Mouse (Mus musculus): ENCODE data around the gene Fhdc1. TPM values are rescaled to one million over a fixed set of nuclear protein-coding genes. Genes with fewer than 3 reads are reported as not detected.

Gene Fhdc1
- total and polyA plus RNA-seq, 2 experiments from 2014 or later: 0.71 to 1.5 TPM

GRCm38 (mm10) chr3:84505193-84505592 lies 25.0 kb upstream of the Fhdc1 start:
- Histone ChIP-seq H3K27ac (ENCODE audit: low read depth) (no peak overlapping the region), H3K9ac (replicated peaks; ENCODE audit: low read depth, low read length) (no peak overlapping the region), H3K4me2 (ENCODE audit: low read depth, low read length) (no peak overlapping the region), H3K4me3 (ENCODE audit: low read depth, low read length) (no peak overlapping the region), H3K36me3 (replicated peaks; ENCODE audit: control insufficient read depth, insufficient read depth, low read length) (peaks cover 17% of the 10 kb centered on the region), H3K9me3 (replicated peaks; ENCODE audit: control insufficient read depth, low read length) (no peaks in the 10 kb centered on the region), H3K4me1 (ENCODE audit: control insufficient read depth, insufficient read depth) (no peaks in the 10 kb centered on the region), H3K27me3 (ENCODE audit: control insufficient read depth, insufficient read depth, low read length) (no peaks in the 10 kb centered on the region)
- DNase-seq (ENCODE audit: low spot score): no peak
- ATAC-seq (ENCODE audit: insufficient read depth, low read depth): no peak
- TF ChIP-seq CTCF (IDR thresholded peaks at IDR 0.05; ENCODE audit: low read depth) (no peak), EP300 (IDR thresholded peaks at IDR 0.05; ENCODE audit: low read depth) (no peak)
- 75% methylated on average over 4 of the region's 4 CpGs for WGBS

GRCm38 (mm10) chr3:84504291-84504690 lies 24.1 kb upstream of the Fhdc1 start:
- no peak overlapping the region for H3K4me2 ChIP-seq (ENCODE audit: low read depth, low read length)
- 91% methylated on average over 8 of the region's 8 CpGs for WGBS
- no peaks in the 10 kb centered on the region for H3K9me3 ChIP-seq (replicated peaks; ENCODE audit: control insufficient read depth, low read length)

GRCm38 (mm10) chr3:84502101-84502500 lies 21.9 kb upstream of the Fhdc1 start:
- TF ChIP-seq CTCF (IDR thresholded peaks at IDR 0.05; ENCODE audit: low read depth) (no peak), EP300 (IDR thresholded peaks at IDR 0.05; ENCODE audit: low read depth) (no peak)
- Histone ChIP-seq H3K27me3 (ENCODE audit: control insufficient read depth, insufficient read depth, low read length) (no peaks in the 10 kb centered on the region), H3K36me3 (replicated peaks; ENCODE audit: control insufficient read depth, insufficient read depth, low read length) (peaks cover 27% of the 10 kb centered on the region), H3K4me3 (ENCODE audit: low read depth, low read length) (no peak overlapping the region), H3K9ac (replicated peaks; ENCODE audit: low read depth, low read length) (no peak overlapping the region), H3K4me2 (ENCODE audit: low read depth, low read length) (no peak overlapping the region), H3K9me3 (replicated peaks; ENCODE audit: control insufficient read depth, low read length) (no peaks in the 10 kb centered on the region), H3K27ac (ENCODE audit: low read depth) (no peak overlapping the region), H3K4me1 (ENCODE audit: control insufficient read depth, insufficient read depth) (no peaks in the 10 kb centered on the region)
- 89% methylated on average over 2 of the region's 2 CpGs for WGBS
- DNase-seq (ENCODE audit: low spot score): no peak
- ATAC-seq (ENCODE audit: insufficient read depth, low read depth): no peak

More at GRCm38 (mm10) chr3:84504291-84504690, 24.1 kb upstream of the Fhdc1 start:
- no peaks in the 10 kb centered on the region for H3K4me1 ChIP-seq (ENCODE audit: control insufficient read depth, insufficient read depth)
- H3K27me3 ChIP-seq (ENCODE audit: control insufficient read depth, insufficient read depth, low read length): no peaks in the 10 kb centered on the region
- H3K27ac ChIP-seq (ENCODE audit: low read depth): no peak overlapping the region
- no peak overlapping the region for H3K4me3 ChIP-seq (ENCODE audit: low read depth, low read length)
- no peak overlapping the region for H3K9ac ChIP-seq (replicated peaks; ENCODE audit: low read depth, low read length)
- ATAC-seq (ENCODE audit: insufficient read depth, low read depth) (no peak), DNase-seq (ENCODE audit: low spot score) (no peak)
- peaks cover 20% of the 10 kb centered on the region for H3K36me3 ChIP-seq (replicated peaks; ENCODE audit: control insufficient read depth, insufficient read depth, low read length)
- TF ChIP-seq CTCF (IDR thresholded peaks at IDR 0.05; ENCODE audit: low read depth) (no peak), EP300 (IDR thresholded peaks at IDR 0.05; ENCODE audit: low read depth) (no peak)

GRCm38 (mm10) chr3:84500491-84500890 lies 20.3 kb upstream of the Fhdc1 start:
- TF ChIP-seq EP300 (IDR thresholded peaks at IDR 0.05; ENCODE audit: low read depth) (no peak), CTCF (IDR thresholded peaks at IDR 0.05; ENCODE audit: low read depth) (no peak)
- no peak overlapping the region for H3K27ac ChIP-seq (ENCODE audit: low read depth)
- WGBS: 90% methylated on average over 10 of the region's 10 CpGs

GRCm38 (mm10) chr3:84497718-84498117 lies 17.5 kb upstream of the Fhdc1 start:
- no peak overlapping the region for H3K4me2 ChIP-seq (ENCODE audit: low read depth, low read length)
- no peaks in the 10 kb centered on the region for H3K27me3 ChIP-seq (ENCODE audit: control insufficient read depth, insufficient read depth, low read length)
- TF ChIP-seq CTCF (IDR thresholded peaks at IDR 0.05; ENCODE audit: low read depth): no peak
- TF ChIP-seq EP300 (IDR thresholded peaks at IDR 0.05; ENCODE audit: low read depth): no peak
- H3K4me3 ChIP-seq (ENCODE audit: low read depth, low read length): no peak overlapping the region
- H3K4me1 ChIP-seq (ENCODE audit: control insufficient read depth, insufficient read depth): no peaks in the 10 kb centered on the region
- 83% methylated on average over 11 of the region's 11 CpGs for WGBS
- no peak overlapping the region for H3K9ac ChIP-seq (replicated peaks; ENCODE audit: low read depth, low read length)
- ATAC-seq (ENCODE audit: insufficient read depth, low read depth) (no peak), DNase-seq (ENCODE audit: low spot score) (no peak)
- H3K9me3 ChIP-seq (replicated peaks; ENCODE audit: control insufficient read depth, low read length): no peaks in the 10 kb centered on the region
- H3K36me3 ChIP-seq (replicated peaks; ENCODE audit: control insufficient read depth, insufficient read depth, low read length): peaks cover 29% of the 10 kb centered on the region
- H3K27ac ChIP-seq (ENCODE audit: low read depth): no peak overlapping the region

More at GRCm38 (mm10) chr3:84500491-84500890, 20.3 kb upstream of the Fhdc1 start:
- no peak overlapping the region for H3K4me3 ChIP-seq (ENCODE audit: low read depth, low read length)
- no peaks in the 10 kb centered on the region for H3K27me3 ChIP-seq (ENCODE audit: control insufficient read depth, insufficient read depth, low read length)
- H3K36me3 ChIP-seq (replicated peaks; ENCODE audit: control insufficient read depth, insufficient read depth, low read length): peaks cover 37% of the 10 kb centered on the region
- DNase-seq (ENCODE audit: low spot score) (no peak), ATAC-seq (ENCODE audit: insufficient read depth, low read depth) (no peak)
- H3K9me3 ChIP-seq (replicated peaks; ENCODE audit: control insufficient read depth, low read length): no peaks in the 10 kb centered on the region
- H3K4me2 ChIP-seq (ENCODE audit: low read depth, low read length): no peak overlapping the region
- H3K4me1 ChIP-seq (ENCODE audit: control insufficient read depth, insufficient read depth): no peaks in the 10 kb centered on the region
- H3K9ac ChIP-seq (replicated peaks; ENCODE audit: low read depth, low read length): no peak overlapping the region

GRCm38 (mm10) chr3:84492657-84493056 lies 12.4 kb upstream of the Fhdc1 start:
- H3K27ac ChIP-seq (ENCODE audit: low read depth): no peak overlapping the region
- 89% methylated on average over 8 of the region's 8 CpGs for WGBS
- H3K36me3 ChIP-seq (replicated peaks; ENCODE audit: control insufficient read depth, insufficient read depth, low read length): peaks cover 22% of the 10 kb centered on the region
- no peak overlapping the region for H3K4me2 ChIP-seq (ENCODE audit: low read depth, low read length)
- ATAC-seq (ENCODE audit: insufficient read depth, low read depth): no peak
- H3K4me1 ChIP-seq (ENCODE audit: control insufficient read depth, insufficient read depth): 0 out of 2 replicates have a peak, but pooled peaks cover 6% of the 10 kb centered on the region
- DNase-seq (ENCODE audit: low spot score): no peak
- H3K9me3 ChIP-seq (replicated peaks; ENCODE audit: control insufficient read depth, low read length): no peaks in the 10 kb centered on the region
- H3K27me3 ChIP-seq (ENCODE audit: control insufficient read depth, insufficient read depth, low read length): no peaks in the 10 kb centered on the region
- no peak overlapping the region for H3K9ac ChIP-seq (replicated peaks; ENCODE audit: low read depth, low read length)
- H3K4me3 ChIP-seq (ENCODE audit: low read depth, low read length): no peak overlapping the region
- no peak for TF ChIP-seq CTCF (IDR thresholded peaks at IDR 0.05; ENCODE audit: low read depth)
- TF ChIP-seq EP300 (IDR thresholded peaks at IDR 0.05; ENCODE audit: low read depth): no peak

All from heart, postnatal 0 days (tissue).